Mouse (Mus musculus) 3T3-L1 (cell line): ENCODE results near the gene Kif28.
"Not testable (repeated sequence)": the region's sequence is repeated elsewhere in the genome, so short reads cannot be mapped to it uniquely, and the experiment has no call there.

Experiments
- DNase-seq: peaks from one replicate; pipeline ENCODE4 v3.0.0-alpha.2; 2015; ENCODE audit warnings: low read depth, low spot score

Gene Kif28

DNA sequence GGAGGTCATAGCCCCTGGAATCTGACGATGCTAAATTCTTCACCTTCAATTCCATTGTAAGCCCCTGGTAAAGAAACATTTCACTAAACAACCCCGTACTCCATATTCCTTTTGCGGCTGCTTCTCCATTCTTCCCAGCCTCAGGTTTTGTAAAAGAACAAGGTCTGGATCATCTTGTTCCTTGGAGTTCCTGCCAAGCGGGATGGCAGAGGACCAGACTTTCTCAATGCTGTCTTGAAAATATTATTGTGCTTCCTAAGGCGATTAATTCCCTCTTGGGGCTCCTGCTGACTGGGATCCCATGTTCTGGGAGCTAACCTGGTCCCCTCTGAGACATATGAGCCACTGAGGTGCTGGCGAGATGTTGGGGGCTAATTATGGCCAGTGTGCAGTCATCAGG lies 39.9 kb downstream of the Kif28 start:
- no peak for DNase-seq

DNA sequence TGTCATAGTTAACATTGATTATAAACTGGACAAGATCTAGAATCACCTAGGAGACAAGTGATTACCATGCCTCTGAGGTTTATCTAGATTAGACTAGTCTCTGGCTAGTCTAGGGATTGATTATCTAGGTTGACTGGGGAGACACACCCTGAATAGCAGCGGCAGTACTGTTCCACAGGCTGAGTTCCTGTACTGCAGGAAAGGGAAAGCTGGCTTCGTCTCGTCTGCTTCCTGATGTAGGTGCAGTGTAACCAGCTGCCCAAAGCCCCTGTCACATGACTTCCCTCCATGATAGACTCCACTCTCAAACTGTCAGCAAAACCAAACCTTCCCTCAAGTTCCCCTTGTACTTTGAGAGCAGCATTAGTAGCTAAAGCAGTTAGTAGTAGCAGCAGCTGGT lies 40.9 kb downstream of the Kif28 start:
- DNase-seq: no peak

DNA sequence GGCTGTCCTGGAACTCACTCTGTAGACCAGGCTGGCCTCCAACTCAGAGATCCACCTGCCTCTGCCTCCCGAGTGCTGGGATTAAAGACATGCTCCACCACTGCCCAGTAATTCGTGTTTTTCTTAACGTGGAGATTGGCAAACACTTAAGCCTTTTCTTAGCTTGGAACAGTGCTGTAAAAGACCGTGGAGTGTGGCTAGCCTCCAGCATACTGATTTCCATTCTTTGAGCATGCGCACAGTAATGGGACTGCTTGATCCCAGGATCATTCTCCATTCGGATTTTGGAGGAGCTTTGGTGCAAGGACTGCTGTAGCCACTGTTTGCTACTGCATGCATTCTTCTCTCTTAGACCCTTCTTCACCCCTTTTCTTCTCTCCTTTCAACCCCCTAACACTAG lies 55.6 kb downstream of the Kif28 start:
- no peak for DNase-seq

DNA sequence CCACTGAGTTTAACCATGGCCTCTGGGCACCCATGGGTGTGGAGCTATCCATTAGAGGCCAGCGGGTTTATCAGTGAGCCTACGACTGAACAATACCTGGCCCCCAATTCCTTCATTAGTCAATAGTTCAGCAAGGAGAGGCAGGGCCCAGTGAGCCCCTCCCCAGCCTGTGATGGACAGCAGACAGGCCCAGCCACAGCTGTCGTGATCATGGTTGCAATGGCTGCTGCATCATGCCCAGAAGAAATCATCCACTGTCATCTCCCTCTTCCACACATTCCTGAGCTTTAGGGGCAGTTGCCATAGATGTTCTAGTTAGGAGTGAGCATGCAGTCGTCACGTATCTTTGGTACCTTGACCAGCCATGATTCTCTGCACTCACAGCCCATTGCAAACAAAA lies 56.2 kb downstream of the Kif28 start:
- no peak for DNase-seq

DNA sequence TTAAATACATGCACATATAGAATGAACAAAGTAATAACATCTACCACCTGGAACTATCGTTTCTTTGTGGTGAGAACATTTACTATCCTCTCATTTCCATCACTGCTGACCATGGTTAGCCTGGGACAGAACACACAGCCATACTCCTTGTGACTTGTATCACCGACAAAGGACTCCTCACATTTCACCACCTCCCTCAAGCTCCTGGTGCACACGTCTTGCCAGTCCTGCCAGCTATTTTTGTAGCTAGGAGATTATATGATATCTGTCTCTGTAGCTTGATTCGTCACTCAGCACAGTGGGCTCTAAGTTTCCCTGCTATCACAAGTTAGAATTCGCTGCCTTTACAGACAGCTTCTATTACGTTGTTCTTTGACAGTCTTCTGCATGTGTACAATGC lies 56.7 kb downstream of the Kif28 start:
- DNase-seq: no peak

DNA sequence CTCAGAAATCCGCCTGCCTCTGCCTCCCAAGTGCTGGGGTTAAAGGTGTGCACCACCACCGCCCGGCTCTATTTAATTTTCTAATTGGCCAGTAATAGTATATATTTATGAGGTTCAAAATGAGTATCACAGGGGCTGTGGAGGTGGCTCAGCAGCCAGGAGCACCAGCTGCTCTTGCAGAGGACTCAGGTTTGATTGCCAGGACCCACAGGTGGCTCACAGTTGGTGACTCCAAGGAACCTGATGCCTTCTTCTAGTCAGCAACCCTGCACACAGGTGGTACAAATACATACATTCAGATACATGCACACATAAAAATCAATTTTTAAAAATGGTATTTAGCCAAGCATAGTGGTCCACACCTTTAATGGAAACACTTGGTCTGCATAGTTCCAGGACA lies 57.1 kb downstream of the Kif28 start:
- no peak for DNase-seq

DNA sequence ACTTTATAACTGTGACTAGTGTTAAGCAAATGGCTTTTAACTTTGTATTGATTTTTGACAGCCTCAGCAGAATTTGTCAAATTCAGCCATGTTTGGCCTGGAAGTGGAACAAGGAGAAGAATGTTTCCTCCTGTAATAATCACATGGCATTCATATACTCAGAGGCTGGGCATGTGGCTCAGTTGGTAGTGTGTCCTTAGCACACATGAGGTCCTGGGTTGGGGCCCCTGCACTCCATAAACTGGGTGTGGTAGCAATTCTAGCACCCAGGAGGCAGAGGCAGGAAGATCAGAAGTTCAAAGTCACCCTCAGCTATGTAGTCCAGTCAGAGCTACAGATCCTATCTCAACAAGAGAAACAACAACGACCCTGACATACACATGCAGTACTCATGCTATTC lies 57.8 kb downstream of the Kif28 start:
- no peak for DNase-seq

DNA sequence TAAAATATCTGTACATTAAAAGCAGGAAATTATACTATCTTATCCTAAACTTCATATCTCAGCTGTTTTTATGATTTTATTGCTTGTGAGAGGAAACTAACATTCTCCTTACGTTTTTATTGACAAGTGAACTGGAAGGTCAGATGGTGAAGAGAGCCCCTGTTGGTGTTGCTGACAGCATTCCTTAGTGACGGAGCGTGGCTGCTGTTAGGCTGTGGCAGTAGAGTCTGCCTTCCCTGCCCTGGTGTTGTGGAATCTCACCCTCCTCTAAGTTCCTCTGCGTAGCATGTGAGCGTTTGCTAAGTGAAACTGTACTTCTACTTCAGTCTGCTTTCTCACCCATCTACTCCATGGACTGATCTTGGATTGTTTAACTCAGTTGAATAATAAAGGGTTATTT lies 58.3 kb downstream of the Kif28 start:
- no peak for DNase-seq

DNA sequence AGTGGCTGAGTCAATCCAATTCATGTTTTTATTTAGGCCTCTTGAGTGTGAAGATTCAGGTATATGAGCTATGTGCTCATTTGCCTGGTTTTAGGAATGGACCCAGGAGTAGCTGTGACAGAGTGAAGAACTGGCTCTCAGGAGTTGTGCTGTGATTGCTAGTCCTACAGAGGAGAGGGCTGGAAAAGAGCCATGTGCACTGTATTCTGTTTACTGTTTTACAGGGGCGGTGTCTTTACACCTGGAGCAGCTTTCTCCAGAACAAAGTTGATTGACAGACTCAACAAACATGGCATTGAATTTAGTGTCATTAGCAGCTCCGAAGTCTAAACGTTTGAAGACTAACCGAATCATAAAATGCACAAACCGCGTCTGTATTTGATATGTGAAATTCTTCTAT lies 58.7 kb downstream of the Kif28 start:
- no peak for DNase-seq

DNA sequence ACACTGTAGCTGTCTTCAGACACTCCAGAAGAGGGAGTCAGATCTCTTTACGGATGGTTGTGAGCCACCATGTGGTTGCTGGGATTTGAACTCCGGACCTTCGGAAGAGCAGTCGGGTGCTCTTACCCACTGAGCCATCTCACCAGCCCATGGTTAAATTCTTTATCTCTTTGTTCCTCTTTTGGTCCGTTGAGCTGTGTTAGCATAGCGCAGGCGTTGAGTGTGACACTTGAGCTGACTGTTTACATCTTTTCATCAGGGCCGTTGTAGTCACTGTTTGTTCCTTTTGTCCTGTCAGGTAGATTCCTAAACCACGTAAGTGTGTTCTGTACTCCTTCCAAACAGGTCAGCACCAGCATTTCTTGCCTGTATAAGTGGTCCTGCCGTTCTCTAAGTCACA lies 62.3 kb downstream of the Kif28 start:
- DNase-seq: not testable (repeated sequence)

DNA sequence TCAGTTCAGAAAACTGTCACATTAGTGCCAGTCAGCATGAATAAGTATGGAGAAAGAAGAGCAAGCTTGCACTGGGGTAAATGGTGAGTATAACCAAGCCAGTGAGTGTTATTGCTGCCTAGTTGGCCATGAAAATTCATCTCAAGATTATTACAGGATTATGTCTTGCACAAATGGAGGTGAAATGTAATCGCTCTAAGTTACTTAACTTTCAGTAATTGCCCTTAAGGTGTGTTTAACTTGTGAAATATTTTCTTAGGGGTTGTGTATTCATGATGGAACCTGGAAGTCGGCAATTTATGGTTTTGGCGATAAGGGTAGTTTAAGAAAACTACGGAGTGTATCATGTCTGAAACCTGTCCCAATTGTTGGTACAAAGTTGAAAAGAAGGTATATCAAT lies 65.7 kb downstream of the Kif28 start:
- no peak for DNase-seq

DNA sequence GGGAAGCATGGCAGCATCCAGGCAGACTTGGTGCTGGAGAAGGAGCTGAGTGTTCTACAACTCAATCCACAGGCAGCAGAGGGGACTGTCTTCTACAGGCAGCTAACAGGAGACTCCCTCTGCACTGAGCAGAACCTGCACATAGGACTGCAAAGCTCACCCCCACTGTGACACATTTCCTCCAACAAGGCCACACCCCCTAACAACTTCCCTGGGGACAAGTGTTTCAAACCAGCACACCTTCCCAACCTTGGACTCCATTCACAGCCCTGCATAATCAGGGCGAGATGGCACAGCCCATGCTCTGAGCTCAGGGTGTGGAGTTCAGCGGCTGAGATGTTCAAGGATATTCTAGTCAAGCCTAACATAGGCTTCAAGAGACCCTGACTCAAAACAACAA lies 68.0 kb downstream of the Kif28 start:
- DNase-seq: no peak

DNA sequence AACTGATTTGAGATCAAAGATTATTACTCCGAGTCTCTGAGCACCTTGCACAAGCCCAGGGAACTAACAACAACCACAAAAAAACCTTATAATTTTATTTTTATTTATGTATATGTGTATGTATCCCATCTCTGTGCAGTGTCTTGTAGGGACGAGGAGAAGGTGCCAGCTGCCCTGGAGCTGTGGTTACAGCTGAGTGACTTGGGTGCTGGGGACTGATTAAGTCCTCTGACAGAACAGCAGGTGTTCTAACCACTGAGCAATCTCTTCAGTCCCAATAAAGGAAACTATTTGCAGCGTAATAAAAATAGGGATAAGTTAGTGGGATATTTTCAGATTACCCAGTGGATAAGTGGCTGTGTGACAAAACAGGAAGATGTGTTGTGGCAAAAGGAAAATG lies 70.7 kb downstream of the Kif28 start:
- DNase-seq: no peak

DNA sequence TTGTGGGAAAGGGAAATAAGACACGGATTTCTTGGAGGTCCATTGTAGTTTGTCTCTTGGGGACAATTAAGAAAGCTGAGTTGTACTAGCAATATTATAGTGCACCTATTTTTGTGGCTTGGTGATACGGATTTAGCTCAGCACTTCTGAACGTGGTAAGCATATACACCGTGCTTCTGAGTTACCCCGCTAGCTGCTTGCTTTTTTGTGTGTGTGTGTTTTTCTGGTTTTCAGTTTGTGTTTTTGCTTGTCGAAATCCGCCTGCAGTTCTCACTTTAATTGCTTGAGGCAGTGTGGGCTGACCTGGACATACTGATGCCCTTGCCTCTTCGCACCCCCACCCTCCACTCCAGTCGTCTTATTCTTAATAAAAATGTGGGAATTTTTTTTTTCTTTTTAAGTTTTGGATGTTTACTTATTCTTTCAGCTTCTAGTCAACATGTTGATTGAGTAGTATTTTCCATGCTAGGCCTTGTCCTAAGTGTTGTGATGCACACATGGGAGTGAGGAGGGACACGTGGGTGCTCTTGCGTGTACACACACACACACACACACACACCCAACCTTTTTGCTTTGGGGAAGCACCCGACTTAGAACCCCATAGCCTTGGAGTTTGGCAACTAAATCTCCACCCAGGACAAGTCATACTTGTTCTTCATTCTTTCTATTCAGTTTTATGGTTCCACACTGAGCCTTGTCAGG lies 76.1 kb downstream of the Kif28 start:
- DNase-seq: peak; percentile 64

DNA sequence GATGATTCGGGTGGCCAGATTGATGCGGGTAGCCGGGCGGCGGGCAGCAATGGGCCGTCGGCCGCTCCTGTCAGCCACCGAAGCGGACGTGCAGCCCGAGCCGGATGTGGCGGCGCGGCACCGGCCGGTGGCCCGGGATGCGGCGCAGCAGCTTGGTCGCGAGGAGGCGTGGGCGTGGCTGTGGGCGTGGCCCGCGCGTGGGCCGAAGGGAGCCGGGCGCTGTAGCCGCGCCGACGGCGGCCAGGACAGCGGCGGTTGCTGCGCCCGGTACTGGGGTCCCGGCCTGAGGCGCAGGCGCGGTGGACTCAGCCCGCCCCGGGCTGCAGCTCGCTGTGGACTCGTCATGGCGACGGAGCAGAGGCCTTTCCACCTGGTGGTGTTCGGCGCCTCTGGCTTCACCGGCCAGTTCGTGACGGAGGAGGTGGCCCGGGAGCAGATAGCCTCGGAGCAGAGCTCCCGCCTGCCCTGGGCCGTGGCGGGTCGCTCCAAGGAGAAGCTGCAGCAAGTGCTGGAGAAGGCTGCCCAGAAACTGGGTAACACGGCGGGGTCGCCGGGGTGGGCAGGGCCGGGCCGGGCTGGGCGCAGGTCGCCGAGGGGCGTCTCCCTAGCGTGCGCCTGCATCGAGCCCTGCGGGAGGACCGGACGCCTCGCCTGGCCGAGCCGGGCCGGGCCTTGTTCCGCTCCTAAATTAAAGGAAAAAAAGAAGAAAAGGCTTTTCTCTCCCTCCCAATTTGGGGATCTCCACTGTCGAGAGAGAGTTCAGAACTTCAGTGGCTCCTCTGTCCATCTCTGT lies 76.9 kb downstream of the Kif28 start, which contains the start of gene Sccpdh:
Sccpdh (plus strand) TSS at position 198 of the 793 bp plus-strand sequence.
- DNase-seq: peak; percentile 71

DNA sequence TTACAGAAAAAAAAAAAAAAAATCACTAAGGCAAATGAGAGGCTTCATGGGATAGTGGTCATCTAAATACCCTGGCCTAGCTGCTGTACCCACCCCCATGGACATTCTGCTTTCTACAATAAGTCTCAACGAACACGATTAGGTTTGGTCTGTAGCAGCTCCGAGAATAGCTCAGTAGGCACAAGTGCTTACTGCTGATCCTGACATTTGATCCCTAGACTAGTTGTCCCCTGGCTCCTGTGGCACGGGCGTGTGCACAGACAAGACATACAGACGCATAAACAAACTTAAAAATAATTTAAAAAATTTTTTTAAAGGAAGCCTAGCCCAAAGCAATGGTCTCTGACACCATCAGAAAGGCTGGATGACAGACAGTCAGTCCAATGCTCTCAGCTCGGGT lies 77.6 kb downstream of the Kif28 start:
- DNase-seq: no peak

DNA sequence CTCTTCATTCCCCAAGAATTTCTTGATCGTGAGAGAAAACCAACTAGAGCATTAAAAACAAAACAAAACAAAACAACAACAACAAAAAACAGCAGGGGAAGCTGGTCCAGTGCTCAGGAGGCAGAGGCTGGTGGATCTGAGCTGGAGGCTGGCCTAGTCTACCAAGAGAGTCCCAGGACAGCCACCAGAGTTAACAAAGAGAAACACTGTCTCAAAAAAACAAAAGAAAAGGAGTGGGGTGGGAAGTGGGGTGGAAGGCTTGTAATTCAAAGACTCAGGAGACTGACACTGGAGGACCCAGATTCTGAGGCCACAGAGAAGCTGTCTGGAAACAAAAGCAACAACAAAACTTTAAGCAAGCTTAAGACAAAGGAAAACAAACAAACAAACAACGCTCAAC lies 78.1 kb downstream of the Kif28 start:
- DNase-seq: no peak

DNA sequence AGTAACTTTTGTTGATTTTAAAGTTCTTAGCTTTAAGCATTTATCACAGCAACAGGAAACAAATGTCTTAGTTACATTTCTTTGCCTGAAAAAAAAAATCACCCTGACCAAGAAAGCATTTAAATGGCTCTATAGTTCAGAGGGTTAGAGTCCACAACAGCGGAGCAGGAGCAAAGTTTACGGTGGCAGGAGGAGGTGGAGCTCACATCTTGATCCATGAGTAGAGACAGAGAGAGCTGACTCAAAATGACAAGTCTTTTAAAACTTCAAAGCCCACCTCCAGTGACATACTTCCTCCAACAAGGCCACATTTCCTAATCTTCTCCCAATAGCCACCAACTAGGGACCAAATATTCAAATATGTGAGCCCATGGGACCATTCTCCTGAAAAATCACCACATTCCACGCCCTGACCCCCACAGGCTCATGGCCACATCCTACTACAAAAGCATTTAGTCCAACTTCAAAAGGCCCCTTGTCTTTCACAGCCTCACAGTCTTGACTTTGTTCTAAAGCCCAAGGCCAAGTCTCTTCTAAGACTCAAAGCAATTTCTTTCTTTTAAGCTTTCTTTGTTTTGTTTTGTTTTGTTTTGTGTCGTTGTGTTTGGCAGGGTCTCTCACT lies 80.7 kb downstream of the Kif28 start:
- DNase-seq: no peak

DNA sequence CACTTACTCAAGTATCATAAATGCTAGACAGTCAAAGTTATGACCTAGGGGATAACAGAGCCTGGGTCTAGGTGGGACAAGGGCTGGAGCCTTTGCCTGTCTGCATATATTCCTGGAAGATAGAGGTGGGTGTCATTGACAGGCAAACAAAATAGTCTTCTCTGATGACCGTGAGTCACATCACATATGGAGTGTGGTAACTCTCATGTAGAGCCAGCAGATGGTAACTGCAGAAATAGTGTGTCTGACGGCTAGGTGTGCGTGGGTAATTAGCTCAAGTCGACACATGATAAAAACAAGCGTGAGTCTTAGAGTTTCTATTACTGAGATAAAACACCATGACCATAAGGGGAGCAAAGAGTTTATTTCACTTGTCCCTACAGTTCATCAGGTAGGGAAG lies 82.0 kb downstream of the Kif28 start:
- DNase-seq: no peak

DNA sequence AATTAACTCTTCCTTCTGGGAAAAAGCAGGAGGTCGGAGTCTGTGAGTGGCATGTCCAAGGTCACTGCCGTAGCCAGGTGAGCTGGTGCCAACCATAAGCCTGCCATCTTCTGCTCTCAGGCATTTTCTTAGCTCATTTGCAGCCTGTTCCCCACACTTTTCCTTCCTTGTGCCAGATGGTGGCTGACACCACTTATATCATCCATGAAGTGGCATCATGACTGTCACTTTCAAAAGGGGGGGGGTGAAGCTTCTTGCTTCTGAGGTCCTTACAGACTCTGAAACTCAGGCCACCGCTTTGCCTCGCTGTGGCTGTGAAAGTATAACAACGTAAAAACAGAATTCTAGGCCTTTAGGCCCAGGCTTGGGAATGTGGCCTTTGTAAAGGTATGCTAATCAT lies 93.8 kb downstream of the Kif28 start:
- no peak for DNase-seq

DNA sequence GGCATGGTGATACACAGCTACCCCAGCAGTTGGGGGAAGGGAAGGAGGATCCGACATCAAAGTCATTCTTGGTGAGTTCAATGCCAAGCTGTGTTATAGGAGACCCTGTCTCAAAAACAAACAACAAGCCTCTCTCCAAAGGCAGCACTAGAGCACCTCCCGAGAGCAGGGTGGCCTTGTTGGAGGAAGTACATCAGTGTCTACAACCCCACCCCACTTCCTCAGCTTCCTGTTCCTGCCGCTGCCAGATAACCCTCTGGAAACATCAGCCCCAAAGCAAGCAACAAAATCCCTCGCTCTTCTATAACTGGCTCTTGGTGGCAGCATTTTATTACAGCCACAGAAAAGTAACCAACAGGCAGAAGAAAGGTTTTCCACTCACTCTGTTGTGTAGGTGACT lies 94.8 kb downstream of the Kif28 start:
- no peak for DNase-seq

DNA sequence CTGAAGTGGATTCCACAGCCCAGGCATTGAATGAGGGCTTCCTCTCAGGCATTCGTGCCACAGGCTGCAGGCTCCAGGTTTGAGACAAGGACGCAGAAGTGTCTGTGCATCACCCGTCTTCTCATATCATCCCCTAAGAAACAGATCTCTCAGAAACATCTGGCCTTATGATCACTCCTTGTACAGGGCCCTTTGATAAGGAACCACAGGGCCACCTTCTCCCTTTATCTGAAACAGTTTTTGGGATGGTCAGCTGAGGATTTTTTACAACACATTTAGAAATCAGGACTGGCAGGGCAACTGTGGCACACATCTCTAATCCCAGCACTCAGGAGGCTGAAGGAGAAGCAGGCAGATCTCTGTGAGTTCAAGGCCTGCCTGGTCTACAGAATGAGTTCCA lies 95.7 kb downstream of the Kif28 start:
- DNase-seq: no peak

DNA sequence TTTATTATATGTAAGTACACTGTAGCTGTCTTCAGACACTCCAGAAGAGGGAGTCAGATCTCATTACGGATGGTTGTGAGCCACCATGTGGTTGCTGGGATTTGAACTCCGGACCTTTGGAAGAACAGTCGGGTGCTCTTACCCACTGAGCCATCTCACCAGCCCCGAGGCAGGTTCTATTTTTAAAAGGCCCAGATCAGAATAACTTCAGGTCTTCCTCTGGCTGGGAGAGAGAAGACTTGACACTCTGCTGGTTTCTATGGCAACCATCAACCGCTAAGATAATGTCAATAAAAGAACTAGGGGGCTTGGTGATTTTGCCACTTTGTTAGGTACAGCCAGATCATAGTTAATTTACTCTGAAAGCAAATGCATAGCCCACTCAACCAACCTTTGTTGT lies 96.4 kb downstream of the Kif28 start:
- DNase-seq: not testable (repeated sequence)
